Mouse (Mus musculus) neural tube, postnatal 0 days (tissue): ENCODE data around the gene Tnfsf8. TPM values are rescaled to one million over a fixed set of nuclear protein-coding genes. Genes with fewer than 3 reads are reported as not detected.

Experiments
- polyA plus RNA-seq: library from polyadenylated mRNA; unstranded; fragments of >200 nt; fragmentation: Nextera tagmentation; extraction: Ambion mirVana; gene quantifications from 2 replicates; pipeline ENCODE4 v1.2.1, GENCODE M21; 2015

The Tnfsf8 gene
- polyA plus RNA-seq, result not detected in 2 replicates

GRCm38 (mm10) chr4:63860688-63861540 is at the start of gene Tnfsf8:
Gene Tnfsf8, minus strand, starts transcription at chr4:63861347.

Other genes starting within 250 kb of the Tnfsf8 start
- not detected in 2 replicates for gene Tex48, start 238.9 kb downstream of the Tnfsf8 start, polyA plus RNA-seq
- not detected in 2 replicates for gene Gm11214, start 198.0 kb downstream of the Tnfsf8 start, polyA plus RNA-seq
- gene Tnfsf15, start 116.2 kb downstream of the Tnfsf8 start, polyA plus RNA-seq, result 0.08 TPM in 1 of 2 replicates, not detected in the other
- gene Tnc, start 185.7 kb upstream of the Tnfsf8 start, polyA plus RNA-seq, result 26.6 and 37.6 TPM in 2 replicates